Mouse (Mus musculus) 416B (cell line): ENCODE results near the gene Olfr223.
"Not testable (repeated sequence)": the region's sequence is repeated elsewhere in the genome, so short reads cannot be mapped to it uniquely, and the experiment has no call there.

ENCODE experiments used
- DNase-seq: peaks from one replicate; pipeline ENCODE4 v3.0.0; 2011; ENCODE audit warnings: low read depth

The Olfr223 gene

DNA sequence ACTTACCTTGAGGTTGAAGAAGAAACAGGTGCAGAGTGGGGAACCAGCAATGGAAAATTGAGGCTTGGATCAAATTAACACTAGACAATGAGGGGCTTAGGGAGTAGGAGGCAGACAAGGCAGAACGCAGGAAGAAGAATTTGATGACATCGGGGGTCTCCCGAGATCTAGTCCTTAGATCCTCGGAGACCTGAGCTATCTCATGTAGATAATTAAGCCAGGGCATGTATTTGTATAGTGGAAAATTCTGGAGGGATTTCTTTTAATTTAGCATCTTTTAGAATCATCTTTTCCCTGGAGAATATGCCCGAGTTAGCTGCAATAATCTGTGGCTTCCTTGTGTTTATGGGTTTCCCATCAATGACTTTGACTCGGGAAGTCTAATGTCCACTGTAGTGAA lies at the start of gene Olfr223:
TSS of gene Olfr223 (minus strand) at position 101 of the 400 bp plus-strand sequence.
- DNase-seq: no peak

- DNase-seq: no peak
Observed at GRCm38 (mm10) chr11:59642420-59642819, 49.3 kb upstream of the Olfr223 start.

- peak; percentile 78 for DNase-seq
Observed at GRCm38 (mm10) chr11:59641227-59641626, 48.1 kb upstream of the Olfr223 start.

DNA sequence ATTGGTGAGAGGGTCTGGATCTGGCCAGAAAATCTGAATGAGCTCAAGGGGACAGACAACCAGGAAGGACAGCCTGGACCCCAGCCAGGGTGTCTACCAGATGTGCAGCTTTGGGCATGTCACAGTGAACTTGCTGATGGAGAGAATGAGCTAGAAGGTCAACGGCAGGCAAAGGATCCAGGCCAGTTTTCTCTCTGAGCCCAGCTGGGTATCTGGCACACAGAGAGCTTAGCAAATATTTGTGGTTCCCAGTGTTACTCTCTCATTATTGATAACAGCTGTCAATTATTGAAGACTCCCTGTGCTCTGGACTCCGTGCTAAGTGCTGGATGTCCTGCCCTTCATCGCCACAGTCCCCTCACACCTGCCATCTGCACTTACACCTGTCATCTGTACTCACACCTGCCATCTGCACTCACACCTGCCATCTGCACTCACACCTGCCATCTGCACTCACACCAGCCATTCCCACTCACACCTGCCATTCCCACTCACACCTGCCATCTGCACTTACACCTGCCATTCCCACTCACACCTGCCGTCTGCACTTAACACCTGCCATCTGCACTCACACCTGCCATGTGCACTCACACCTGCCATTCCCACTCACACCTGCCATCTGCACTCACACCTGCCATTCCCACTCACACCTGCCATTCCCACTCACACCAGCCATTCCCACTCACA lies 47.0 kb upstream of the Olfr223 start:
- no peak for DNase-seq

DNA sequence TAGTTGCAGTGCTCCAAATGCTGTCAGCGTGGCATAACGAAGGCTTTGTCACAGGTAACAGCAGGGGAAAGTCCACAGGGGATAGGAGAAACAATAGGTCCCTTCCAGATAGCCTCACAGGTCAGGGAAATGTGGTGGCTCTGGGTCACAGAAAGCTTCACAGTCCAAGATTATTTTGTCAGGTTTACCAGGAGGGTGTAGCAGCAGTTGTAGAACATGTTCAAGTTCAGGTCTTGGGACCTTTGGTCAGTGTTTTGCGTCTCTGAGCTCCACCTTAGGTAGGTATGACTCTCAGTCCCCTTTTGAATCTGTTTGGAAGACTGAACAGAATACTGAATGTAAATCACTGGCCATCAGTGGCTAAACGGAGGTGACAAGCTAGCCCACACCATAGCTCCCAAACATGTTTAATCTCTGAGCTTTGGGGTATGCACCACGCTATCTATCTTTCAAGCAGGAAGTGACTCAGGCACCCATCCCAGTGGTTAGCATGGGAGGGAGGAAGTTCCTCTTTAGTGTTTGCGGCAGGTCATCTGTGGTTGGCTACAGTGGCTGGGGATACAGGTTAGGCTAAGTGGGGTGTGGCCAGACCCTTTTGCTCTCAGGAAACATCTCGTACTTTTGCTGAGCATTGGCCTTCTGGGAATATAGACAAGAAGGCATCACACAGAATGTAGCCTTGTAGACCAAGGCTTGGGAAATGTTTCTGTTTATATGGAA lies 43.8 kb upstream of the Olfr223 start:
- DNase-seq: peak; percentile 96

DNA sequence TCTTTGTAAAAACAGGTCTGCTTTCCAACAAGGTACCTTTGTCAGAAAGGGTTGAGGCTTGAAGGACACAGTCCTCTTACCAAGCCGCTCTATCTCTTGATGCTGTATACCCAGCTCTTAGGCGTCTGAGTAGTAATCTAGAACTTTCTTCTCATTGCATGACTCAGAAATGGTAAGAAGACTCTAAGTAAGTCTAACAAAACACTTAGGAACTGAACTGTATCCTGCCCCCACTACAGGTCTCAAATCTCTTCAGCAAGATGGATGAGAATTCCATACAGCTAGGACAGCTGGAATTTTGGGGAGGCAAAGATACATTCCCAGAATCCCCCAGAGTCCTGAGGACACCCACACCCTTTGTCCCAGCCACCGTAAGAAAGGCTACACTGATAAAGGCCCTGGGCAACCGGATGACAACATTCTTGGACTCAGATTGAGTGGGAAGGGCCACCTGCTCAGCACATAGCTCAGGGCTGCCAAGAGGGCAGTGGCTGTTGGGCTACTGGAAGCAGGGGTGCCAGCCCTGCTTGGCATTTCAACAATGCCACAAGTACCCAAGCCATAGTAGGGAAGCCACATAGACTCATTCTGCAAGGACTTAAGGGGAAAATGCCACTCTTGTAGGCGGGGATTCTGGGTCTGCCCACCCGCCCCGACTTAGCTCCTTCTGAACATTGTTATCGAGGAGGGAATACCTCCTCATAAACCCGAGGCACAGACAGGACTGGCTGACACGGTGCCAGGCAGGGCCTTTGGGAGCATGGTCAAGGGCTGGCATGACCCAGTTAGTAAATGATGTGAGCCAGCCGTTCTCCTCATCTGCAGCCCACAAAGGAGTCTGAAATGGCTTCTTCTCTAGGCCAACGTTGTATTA lies 43.0 kb upstream of the Olfr223 start:
- no peak for DNase-seq

DNA sequence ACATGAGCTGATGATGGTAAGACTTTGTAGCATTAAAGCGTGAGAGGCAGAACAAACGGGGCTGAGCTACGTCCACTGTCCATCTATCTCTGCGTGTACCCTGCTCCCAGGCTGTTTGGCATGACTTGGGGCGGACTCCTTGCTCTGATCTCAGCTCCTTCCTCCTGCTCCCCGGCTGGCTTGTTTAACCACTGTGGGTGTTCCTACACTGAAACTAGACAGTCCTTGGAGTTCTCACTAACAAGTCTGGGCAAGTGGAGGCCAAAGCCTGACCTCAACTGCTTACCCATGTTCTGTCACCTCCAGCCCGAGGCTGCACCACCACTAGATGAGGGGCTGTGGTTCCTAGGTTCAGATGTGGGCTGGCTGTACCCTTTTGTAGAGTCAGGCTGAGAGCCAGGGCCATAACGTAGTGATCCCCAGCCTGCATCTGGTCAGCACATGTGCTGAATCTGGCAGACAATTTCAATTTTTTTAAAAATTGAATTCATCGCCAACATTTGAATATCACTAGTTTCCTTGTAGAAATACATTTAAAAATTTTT lies 42.2 kb upstream of the Olfr223 start:
- DNase-seq: no peak

DNA sequence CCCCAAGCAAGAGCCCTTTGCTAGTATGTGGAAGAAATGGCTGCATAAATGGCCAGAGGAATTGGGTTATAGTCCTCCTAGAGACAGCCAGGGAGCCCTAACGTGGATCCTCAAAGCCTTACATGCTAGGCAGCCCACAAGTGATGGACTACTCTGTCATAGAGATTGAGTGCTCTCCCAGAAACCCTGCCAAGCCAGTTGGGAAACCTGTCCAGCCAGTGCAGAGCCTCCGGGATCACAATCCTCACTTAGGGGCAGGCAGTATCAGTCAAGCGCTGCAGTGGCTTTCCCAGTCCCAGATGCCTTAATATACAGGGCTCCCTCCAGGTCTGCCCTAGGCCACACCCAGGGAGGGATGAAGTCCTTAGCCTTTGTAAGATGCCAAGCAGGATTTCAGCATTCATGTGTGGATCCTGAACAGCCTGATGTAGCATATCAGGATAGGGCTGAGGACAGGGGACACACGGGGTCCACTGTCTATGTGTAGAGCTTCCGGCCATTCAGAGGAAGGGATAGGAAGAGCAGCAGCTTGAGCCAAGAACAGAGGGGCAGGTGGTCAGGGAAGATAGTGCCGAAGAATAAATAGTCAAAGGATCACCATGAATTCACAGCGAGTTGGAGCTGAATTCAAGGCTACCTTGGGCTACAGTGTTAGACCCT lies 41.0 kb upstream of the Olfr223 start:
- no peak for DNase-seq

GRCm38 (mm10) chr11:59633037-59633436 lies 39.9 kb upstream of the Olfr223 start:
- peak; percentile 76 for DNase-seq

- no peak for DNase-seq
Observed at GRCm38 (mm10) chr11:59631980-59632379, 38.9 kb upstream of the Olfr223 start.

- no peak for DNase-seq
Observed at GRCm38 (mm10) chr11:59629871-59630270, 36.8 kb upstream of the Olfr223 start.

GRCm38 (mm10) chr11:59628177-59628576 lies 35.1 kb upstream of the Olfr223 start:
- DNase-seq: peak; percentile 57

DNA sequence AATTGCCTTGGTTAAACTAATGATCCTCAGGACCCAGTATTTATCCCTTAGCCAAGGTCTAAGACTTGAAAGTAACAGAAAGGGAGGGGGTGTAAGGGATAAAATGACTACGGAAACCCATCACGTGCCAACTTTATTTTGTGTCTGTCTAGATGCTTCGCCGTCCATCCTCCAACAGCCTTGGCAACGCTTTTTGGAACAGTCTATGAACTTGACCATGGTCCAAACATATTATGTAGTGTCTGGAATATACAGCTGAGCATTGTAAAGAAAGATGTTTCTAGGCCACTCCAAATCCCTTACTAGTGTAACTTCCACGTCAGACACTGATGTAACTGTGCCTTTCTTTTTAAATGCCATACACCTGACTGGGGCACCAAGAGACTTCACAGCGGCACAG lies 33.1 kb upstream of the Olfr223 start:
- no peak for DNase-seq

- DNase-seq: peak; percentile 86
Observed at GRCm38 (mm10) chr11:59624017-59624630, 31.0 kb upstream of the Olfr223 start.

DNA sequence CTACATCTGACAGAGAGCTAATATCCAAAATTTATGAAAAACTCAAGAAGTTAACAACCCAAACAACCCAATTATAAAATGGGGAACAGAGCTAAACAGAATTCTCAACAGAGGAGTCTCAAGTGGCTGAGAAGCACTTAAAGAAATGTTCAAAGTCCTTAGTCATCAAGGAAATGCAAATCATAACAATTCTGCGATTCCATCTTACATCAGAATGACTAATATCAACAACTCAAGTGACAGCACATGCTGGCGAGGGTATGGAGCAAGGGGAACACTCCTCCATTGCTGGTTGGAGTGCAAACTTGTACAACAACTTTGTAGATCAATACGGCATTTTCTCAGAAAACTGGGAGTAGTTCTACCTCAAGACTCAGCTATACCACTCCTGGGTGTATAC lies 29.1 kb upstream of the Olfr223 start:
- peak; percentile 45 for DNase-seq

- DNase-seq: not testable (repeated sequence)
Observed at GRCm38 (mm10) chr11:59616986-59617385, 23.9 kb upstream of the Olfr223 start.

DNA sequence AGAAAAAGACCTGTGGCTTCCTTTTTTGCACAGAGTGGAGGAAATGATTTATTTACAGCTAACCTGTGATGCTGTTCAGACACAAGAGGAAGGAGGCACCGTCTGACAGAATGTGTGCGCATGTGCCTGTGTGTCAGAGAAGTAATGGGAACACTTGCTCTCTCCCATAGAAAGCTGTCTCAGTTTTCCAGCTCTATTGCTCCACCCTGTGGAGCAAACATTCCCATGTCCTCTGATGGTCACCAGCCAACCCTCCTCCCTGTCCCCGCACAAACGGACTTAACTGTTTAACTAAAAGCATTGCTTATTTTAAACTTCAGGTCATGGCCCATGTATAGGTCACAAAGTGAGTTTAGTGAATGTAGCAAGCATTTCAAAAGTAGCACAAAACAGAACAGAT lies 21.0 kb upstream of the Olfr223 start:
- DNase-seq: no peak

- no peak for DNase-seq
Observed at GRCm38 (mm10) chr11:59611646-59612045, 18.6 kb upstream of the Olfr223 start.

DNA sequence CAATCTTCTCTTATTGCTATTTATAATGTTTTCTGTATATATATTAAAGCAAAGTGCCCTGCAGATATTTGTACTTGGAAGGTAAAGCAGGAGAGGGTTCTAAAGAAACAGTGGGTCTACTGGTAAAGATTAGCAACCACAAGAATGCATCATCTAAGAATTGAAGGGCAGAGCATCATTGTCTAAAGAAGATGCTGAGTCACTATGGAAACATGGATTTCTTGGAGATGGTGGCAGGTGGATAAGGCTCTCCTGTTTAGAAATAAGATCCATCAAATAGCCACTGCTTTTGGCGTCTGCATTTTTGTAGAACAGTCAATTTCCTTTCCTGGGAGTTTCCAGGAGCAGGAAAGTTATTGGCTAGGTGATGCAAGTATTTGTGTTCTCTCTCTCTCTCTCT lies 9.2 kb upstream of the Olfr223 start:
- no peak for DNase-seq

DNA sequence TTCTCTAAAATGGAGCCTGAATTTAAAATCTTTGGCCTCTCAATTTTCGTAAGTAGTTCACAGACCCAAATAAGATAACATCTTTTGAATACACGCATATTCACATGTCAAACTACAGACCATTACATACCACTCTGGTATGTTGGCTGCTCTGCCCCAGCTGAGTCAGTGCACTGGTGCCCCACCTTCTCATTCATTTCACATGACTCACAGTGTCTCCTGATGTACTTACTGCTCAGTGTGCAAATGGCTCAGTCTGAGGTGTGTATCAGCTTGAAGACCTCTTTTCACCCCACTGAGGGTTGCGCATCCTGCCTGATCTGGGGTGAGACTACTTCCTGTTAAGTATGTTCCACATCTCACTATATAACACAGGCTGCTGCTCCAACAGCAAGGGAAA lies 7.8 kb upstream of the Olfr223 start:
- DNase-seq: no peak

GRCm38 (mm10) chr11:59599211-59599610 lies 6.1 kb upstream of the Olfr223 start:
- no peak for DNase-seq
